Mouse (Mus musculus): Measurements from ENCODE around the gene Irf8.

Gene Irf8

DNA sequence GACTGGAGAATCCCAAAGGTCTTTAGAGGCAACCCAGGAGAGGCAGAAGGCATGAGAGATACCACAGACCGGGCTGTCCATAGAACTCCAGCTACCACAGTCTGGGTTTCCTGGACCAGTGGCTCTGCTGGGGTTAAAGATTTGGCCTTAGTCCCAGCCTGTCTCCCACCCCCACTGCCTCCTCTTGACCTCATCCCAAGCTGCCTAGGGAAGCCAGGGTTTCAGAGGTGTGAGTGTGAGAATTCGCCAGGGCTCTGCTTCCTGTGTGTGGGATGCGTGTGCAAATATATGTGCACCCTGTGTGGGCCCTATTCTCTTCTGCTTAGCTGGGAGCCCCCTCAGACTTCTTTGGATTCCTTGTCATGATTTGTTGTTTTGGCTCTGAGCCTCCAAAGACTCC lies 68.6 kb downstream of the Irf8 start:
- DNase-seq, result no peak

Data from kidney, postnatal 14 days (tissue).